Mouse (Mus musculus): ENCODE measurements at regions not wholly inside any gene's neighbourhood (a gene's known extent, or its start where the extent isn't known, plus 50 kb on each side); places are given as distances from the start of the nearest gene placed in this dataset.

DNA sequence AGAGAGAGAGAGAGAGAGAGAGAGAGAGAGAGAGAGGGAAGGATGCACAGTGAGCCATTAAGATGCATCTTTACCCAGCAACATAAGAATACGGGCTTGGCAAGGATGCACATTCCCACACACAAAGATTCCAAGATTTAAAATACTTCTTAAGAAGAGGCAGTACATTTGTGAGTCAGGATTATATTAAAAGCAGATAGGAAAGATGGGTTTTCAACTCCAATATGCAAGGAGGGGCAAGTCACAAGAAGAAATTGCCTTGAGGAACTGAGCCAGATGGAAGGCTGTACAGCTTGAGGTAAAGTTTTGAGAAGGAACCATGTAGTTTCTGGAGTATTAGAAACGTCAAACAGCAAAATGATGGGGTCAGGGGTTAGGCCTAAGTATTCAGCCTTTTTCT, 53.4 kb upstream of the Fndc3b start:
- WGBS = 74% methylated on average over 2 of the region's 2 CpGs
- H3K36me3 ChIP-seq (ENCODE audit: control insufficient read depth, insufficient read depth, low read length) = no peaks in the 10 kb centered on the region
- TF ChIP-seq POLR2A (IDR thresholded peaks at IDR 0.05; ENCODE audit: low read depth, low read length) (no peak), CTCF (IDR thresholded peaks at IDR 0.05; ENCODE audit: extremely low read depth, insufficient read length, insufficient replicate concordance, low read depth, low read length) (no peak)

DNA sequence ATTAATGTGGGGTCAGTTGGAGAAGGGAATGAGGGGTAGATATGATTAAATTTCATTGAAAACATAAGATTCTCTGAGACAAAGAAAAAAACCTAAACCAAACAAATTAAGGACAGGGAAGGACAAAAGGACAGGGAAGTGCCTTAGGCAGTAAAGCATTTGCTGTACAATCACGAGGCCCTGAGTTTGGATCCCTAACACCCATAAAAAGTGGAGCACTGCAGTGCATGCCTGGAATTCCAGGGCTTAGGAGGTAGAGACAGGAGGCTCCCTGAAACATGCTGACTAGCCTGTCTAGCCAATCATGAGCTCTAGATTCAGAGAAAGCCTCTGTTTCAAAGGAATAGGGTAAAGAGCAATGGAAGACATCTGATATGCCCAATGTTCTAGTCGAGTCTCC, 49.9 kb upstream of the Fndc3b start:
- WGBS = 75% methylated on average over 2 of the region's 2 CpGs
- Histone ChIP-seq H3K4me3 (ENCODE audit: low read depth, low read length) (no peak overlapping the region), H3K27me3 (ENCODE audit: control insufficient read depth, insufficient read depth, low read length) (no peaks in the 10 kb centered on the region), H3K36me3 (ENCODE audit: control insufficient read depth, insufficient read depth, low read length) (no peaks in the 10 kb centered on the region), H3K27ac (ENCODE audit: insufficient read depth, low read depth, low read length) (no peak overlapping the region), H3K4me1 (ENCODE audit: control insufficient read depth, insufficient read depth, insufficient read length, low read length) (no peaks in the 10 kb centered on the region)
- TF ChIP-seq POLR2A (IDR thresholded peaks at IDR 0.05; ENCODE audit: low read depth, low read length) = no peak
- no peak for TF ChIP-seq CTCF (IDR thresholded peaks at IDR 0.05; ENCODE audit: extremely low read depth, insufficient read length, insufficient replicate concordance, low read depth, low read length)

More for the DNA sequence above, 53.4 kb upstream of the Fndc3b start:
- H3K4me1 ChIP-seq (ENCODE audit: control insufficient read depth, insufficient read depth, insufficient read length, low read length) = no peaks in the 10 kb centered on the region; the same call in 1 of the 2 replicates
- H3K27ac ChIP-seq (ENCODE audit: insufficient read depth, low read depth, low read length) = no peak overlapping the region
- no peaks in the 10 kb centered on the region for H3K27me3 ChIP-seq (ENCODE audit: control insufficient read depth, insufficient read depth, low read length)
- no peak overlapping the region for H3K4me3 ChIP-seq (ENCODE audit: low read depth, low read length)

Data from small intestine, adult 2 months (tissue).